Mouse (Mus musculus): ENCODE results near the gene Cdk19.

- TF ChIP-seq CTCF (IDR thresholded peaks at IDR 0.05; ENCODE audit: control insufficient read depth, insufficient read depth, insufficient replicate concordance, low read depth, low read length), result no peak
- no peak for TF ChIP-seq POLR2A (IDR thresholded peaks at IDR 0.05; ENCODE audit: control insufficient read depth, low read depth, low read length)
Measured at GRCm38 (mm10) chr10:40450171-40450570, 110.8 kb downstream of the Cdk19 start.

Data from testis, adult 2 months (tissue).